Mouse (Mus musculus) kidney, adult 2 months (tissue): Measurements from ENCODE around the gene Aplp1.

Experiments used
- CTCF ChIP-seq: fragments of 200-500 bp; conservative IDR thresholded peaks from 2 replicates; pipeline ENCODE4 v1.5.1; 2011; ENCODE audit warnings: low read depth, mild to moderate bottlenecking, control low read depth, low read length, moderate library complexity, mixed read lengths; ENCODE audit not compliant: insufficient read depth, insufficient read length
- POLR2A ChIP-seq: fragments of 200-500 bp; IDR thresholded peaks from one replicate; pipeline ENCODE4 v1.6.1; 2011; ENCODE audit warnings: low read depth, low read length, control low read depth

DNA sequence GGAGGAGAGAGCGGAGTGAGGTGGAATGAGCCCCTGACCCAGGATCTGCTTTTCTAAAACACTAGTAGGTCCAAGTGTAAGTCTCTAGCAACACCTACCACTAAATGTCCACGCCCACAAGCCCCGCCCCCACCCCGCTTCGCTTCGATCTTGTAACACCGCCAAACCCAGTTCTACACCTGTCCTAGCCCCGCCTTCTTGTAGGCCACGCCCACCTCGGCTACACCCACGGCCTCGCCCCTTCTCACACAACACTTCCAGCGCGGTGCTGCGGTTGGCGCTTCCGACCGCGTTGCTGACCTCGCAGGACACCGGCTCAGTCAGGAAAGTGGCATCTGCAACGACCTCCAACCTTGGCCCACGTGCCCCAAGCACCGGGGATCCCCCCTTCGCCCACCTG is 8.4 kb upstream of the Aplp1 start:
- no peak for TF ChIP-seq POLR2A
- no peak for TF ChIP-seq CTCF
